Mouse (Mus musculus) left cerebral cortex, postnatal 10 days (tissue): ENCODE measurements around the gene Olfr954. TPM values are rescaled to one million over a fixed set of nuclear protein-coding genes. Genes with fewer than 3 reads are reported as not detected.

Source experiments
- DNase-seq, 2 experiments: peaks; one replicate each; pipeline ENCODE4 v3.0.0; 2021 to 2022; ENCODE audit warnings: low spot score in 2 of 2, mixed read lengths in 1 of 2; ENCODE audit errors: extremely low spot score in 1 of 2
- intact Hi-C: fragments of 180-260 bp; cut with DNase I; formaldehyde crosslinking; loops from one replicate; pipeline ENCODE4 v1.15.1; 2025
- total RNA-seq, 2 experiments: library from RNA; stranded (reverse); gene quantifications; 2 replicates each; pipeline ENCODE4 v1.2.3; 2021

Olfr954 gene
- not detected for total RNA-seq

GRCm38 (mm10) chr9:39456401-39456800 lies at the start of gene Olfr954:
Olfr954 (plus strand) TSS chr9:39456701.
- intact Hi-C loops: no loop called here
- no peak for DNase-seq

GRCm38 (mm10) chr9:39427048-39427447 lies 29.5 kb upstream of the Olfr954 start, which contains the start of gene Olfr952:
Olfr952 (minus strand) TSS chr9:39427148.
- intact Hi-C loops: no loop called here
- DNase-seq: no peak

GRCm38 (mm10) chr9:39471844-39472243 lies 15.3 kb downstream of the Olfr954 start, which contains the start of gene Olfr955:
Olfr955 (minus strand) TSS chr9:39471944.
- DNase-seq: no peak

GRCm38 (mm10) chr9:39493895-39494294 lies 37.4 kb downstream of the Olfr954 start, which contains the start of gene Olfr44:
Olfr44 (minus strand) TSS chr9:39493995.
- no peak for DNase-seq
- intact Hi-C loops: no loop called here

More at GRCm38 (mm10) chr9:39471844-39472243, 15.3 kb downstream of the Olfr954 start, which contains the start of gene Olfr955:
- intact Hi-C loops: no loop called here

GRCm38 (mm10) chr9:39508998-39509397 lies 52.5 kb downstream of the Olfr954 start:
- peak; percentile 54 to 56 for DNase-seq
- intact Hi-C loops: loop anchor here (2.0 kb wide), 1 partner anchor 104 kb away; no protein-coding TSS in a partner anchor

- DNase-seq: no peak
- intact Hi-C loops: loop anchor here (2.0 kb wide), 1 partner anchor 103 kb away; no protein-coding TSS in a partner anchor
Measured at GRCm38 (mm10) chr9:39509412-39509811, 52.9 kb downstream of the Olfr954 start.

Other genes with a start within 250 kb of the Olfr954 start
- gene Olfr1537, start 206.7 kb upstream of the Olfr954 start, total RNA-seq: not detected
- gene Olfr945, start 179.9 kb upstream of the Olfr954 start, total RNA-seq: not detected
- not detected for gene Olfr948, start 130.7 kb upstream of the Olfr954 start, total RNA-seq
- gene Olfr951, start 69.3 kb upstream of the Olfr954 start, total RNA-seq: not detected
- not detected for gene Olfr952, start 29.6 kb upstream of the Olfr954 start, total RNA-seq
- gene Olfr955, start 15.2 kb downstream of the Olfr954 start, total RNA-seq: not detected
- gene Olfr44, start 37.3 kb downstream of the Olfr954 start, total RNA-seq: not detected
- not detected for gene Olfr957, start 59.1 kb downstream of the Olfr954 start, total RNA-seq
- not detected for gene Olfr958, start 97.4 kb downstream of the Olfr954 start, total RNA-seq
- not detected for gene Olfr959, start 118.9 kb downstream of the Olfr954 start, total RNA-seq
- gene AW551984, start 147.7 kb downstream of the Olfr954 start, total RNA-seq: 10 to 100 TPM; 21.0 to 26.1 TPM
- gene Olfr148, start 154.0 kb downstream of the Olfr954 start, total RNA-seq: not detected
- not detected for gene Olfr960, start 164.7 kb downstream of the Olfr954 start, total RNA-seq
- not detected for gene Olfr961, start 188.4 kb downstream of the Olfr954 start, total RNA-seq
- gene Olfr963, start 210.5 kb downstream of the Olfr954 start, total RNA-seq: not detected